Mouse (Mus musculus) heart, embryonic 12.5 days (tissue): ENCODE data around the gene Slc7a6os. TPM values are rescaled to one million over a fixed set of nuclear protein-coding genes. Genes with fewer than 3 reads are reported as not detected.

ENCODE experiments used
- ATAC-seq: fragments of 200-750 bp; cut with Nextera tagmentation; 2 replicates; pipeline ENCODE4 v1.8.0; 2017; ENCODE audit warnings: moderate TSS enrichment, moderate library complexity; ENCODE audit not compliant: insufficient number of reproducible peaks, low FRiP score
- H3K27ac ChIP-seq: fragments of 300-500 bp; sonication (generic); 2 replicates; pipeline ENCODE4 v1.5.1; 2016; ENCODE audit warnings: mild to moderate bottlenecking, moderate library complexity; ENCODE audit not compliant: poor library complexity, severe bottlenecking
- H3K27me3 ChIP-seq: fragments of 300-500 bp; sonication (generic); replicated peaks from 2 replicates; pipeline ENCODE4 v1.6.1; 2016; ENCODE audit warnings: mild to moderate bottlenecking, moderate library complexity
- H3K36me3 ChIP-seq: fragments of 300-500 bp; sonication (generic); 2 replicates; pipeline ENCODE4 v1.6.1; 2016; ENCODE audit warnings: mild to moderate bottlenecking, moderate library complexity
- H3K4me1 ChIP-seq: fragments of 300-500 bp; sonication (generic); replicated peaks from 2 replicates; pipeline ENCODE4 v1.6.1; 2016; ENCODE audit warnings: mild to moderate bottlenecking
- H3K4me2 ChIP-seq: fragments of 300-500 bp; sonication (generic); 2 replicates; pipeline ENCODE4 v1.6.1; 2016; ENCODE audit warnings: mild to moderate bottlenecking, moderate library complexity
- H3K4me3 ChIP-seq: fragments of 300-500 bp; sonication (generic); 2 replicates; pipeline ENCODE4 v1.5.1; 2016; ENCODE audit warnings: mild to moderate bottlenecking
- H3K9ac ChIP-seq: fragments of 300-500 bp; sonication (generic); 2 replicates; pipeline ENCODE4 v1.6.1; 2016; ENCODE audit warnings: mild to moderate bottlenecking, moderate library complexity
- H3K9me3 ChIP-seq: fragments of 300-500 bp; sonication (generic); replicated peaks from 2 replicates; pipeline ENCODE4 v1.6.1; 2016; ENCODE audit warnings: mild to moderate bottlenecking, moderate library complexity
- WGBS: fragments of 180-500 bp; shearing (Covaris S2); methylation state at CpG from one replicate; pipeline ENCODE4 v1.1.7; 2016; 5-methylcytosine and 5-hydroxymethylcytosine counted together
- polyA plus RNA-seq: library from polyadenylated mRNA; unstranded; fragments of >200 nt; fragmentation: Nextera tagmentation; extraction: Ambion mirVana; gene quantifications from 2 replicates; pipeline ENCODE4 v1.2.1, GENCODE M21; 2016

The Slc7a6os gene
- polyA plus RNA-seq, 1 experiment from 2014 or later = 22.6 TPM

GRCm38 (mm10) chr8:106152876-106153275 is 57.9 kb downstream of the Slc7a6os start:
- Histone ChIP-seq H3K9me3 (no peaks in the 10 kb centered on the region), H3K27me3 (no peaks in the 10 kb centered on the region), H3K9ac (no peak overlapping the region), H3K4me1 (peaks cover 30% of the 10 kb centered on the region), H3K4me2 (no peak overlapping the region), H3K36me3 (peaks cover 25% of the 10 kb centered on the region), H3K27ac (no peak overlapping the region), H3K4me3 (no peak overlapping the region)
- 32% methylated on average over 4 of the region's 4 CpGs for WGBS
- no peak for ATAC-seq

GRCm38 (mm10) chr8:106151041-106151440 is 59.7 kb downstream of the Slc7a6os start:
- peak overlapping the region; percentile 82; the same call in 1 of the 2 replicates for H3K9ac ChIP-seq
- peak overlapping the region; percentile 81 for H3K4me2 ChIP-seq
- no peaks in the 10 kb centered on the region for H3K9me3 ChIP-seq
- peak overlapping the region; percentile 85 for H3K4me3 ChIP-seq
- H3K27ac ChIP-seq = no peak overlapping the region
- H3K27me3 ChIP-seq = no peaks in the 10 kb centered on the region
- 81% methylated on average over 9 of the region's 9 CpGs for WGBS
- peaks cover 30% of the 10 kb centered on the region for H3K4me1 ChIP-seq
- no peak for ATAC-seq
- H3K36me3 ChIP-seq = peaks cover 16% of the 10 kb centered on the region

Other genes with a start within 250 kb of the Slc7a6os start
- 57.5 and 58.3 TPM in 2 replicates for gene Slc12a4, start 244.8 kb downstream of the Slc7a6os start, polyA plus RNA-seq
- gene Dpep3, start 231.5 kb downstream of the Slc7a6os start, polyA plus RNA-seq = not detected in 2 replicates
- 15.2 TPM in 2 replicates for gene Dus2, start 219.6 kb downstream of the Slc7a6os start, polyA plus RNA-seq
- 0.17 TPM in 1 of 2 replicates, not detected in the other for gene Dpep2nb, start 205.0 kb downstream of the Slc7a6os start, polyA plus RNA-seq
- 12.7 and 13.7 TPM in 2 replicates for gene Ddx28, start 199.1 kb downstream of the Slc7a6os start, polyA plus RNA-seq
- gene Nfatc3, start 152.1 kb downstream of the Slc7a6os start, polyA plus RNA-seq = 4.6 and 5.3 TPM in 2 replicates
- 0.77 and 0.85 TPM in 2 replicates for gene Esrp2, start 74.0 kb downstream of the Slc7a6os start, polyA plus RNA-seq
- 10.5 and 11.4 TPM in 2 replicates for gene Pla2g15, start 60.5 kb downstream of the Slc7a6os start, polyA plus RNA-seq
- 35.4 and 36.5 TPM in 2 replicates for gene Slc7a6, start 42.1 kb downstream of the Slc7a6os start, polyA plus RNA-seq
- gene Prmt7, start within 50 bp of the Slc7a6os start, polyA plus RNA-seq = 35.5 and 38.2 TPM in 2 replicates
- gene Smpd3, start 127.1 kb upstream of the Slc7a6os start, polyA plus RNA-seq = 2.5 and 2.8 TPM in 2 replicates
- 13.8 and 14.1 TPM in 2 replicates for gene Zfp90, start 204.4 kb upstream of the Slc7a6os start, polyA plus RNA-seq